Mouse (Mus musculus): ENCODE results near the gene Arhgap24. TPM values are rescaled to one million over a fixed set of nuclear protein-coding genes. Genes with fewer than 3 reads are reported as not detected.

Arhgap24 gene
- polyA plus RNA-seq, 1 experiment from 2014 or later = 15.0 TPM

DNA sequence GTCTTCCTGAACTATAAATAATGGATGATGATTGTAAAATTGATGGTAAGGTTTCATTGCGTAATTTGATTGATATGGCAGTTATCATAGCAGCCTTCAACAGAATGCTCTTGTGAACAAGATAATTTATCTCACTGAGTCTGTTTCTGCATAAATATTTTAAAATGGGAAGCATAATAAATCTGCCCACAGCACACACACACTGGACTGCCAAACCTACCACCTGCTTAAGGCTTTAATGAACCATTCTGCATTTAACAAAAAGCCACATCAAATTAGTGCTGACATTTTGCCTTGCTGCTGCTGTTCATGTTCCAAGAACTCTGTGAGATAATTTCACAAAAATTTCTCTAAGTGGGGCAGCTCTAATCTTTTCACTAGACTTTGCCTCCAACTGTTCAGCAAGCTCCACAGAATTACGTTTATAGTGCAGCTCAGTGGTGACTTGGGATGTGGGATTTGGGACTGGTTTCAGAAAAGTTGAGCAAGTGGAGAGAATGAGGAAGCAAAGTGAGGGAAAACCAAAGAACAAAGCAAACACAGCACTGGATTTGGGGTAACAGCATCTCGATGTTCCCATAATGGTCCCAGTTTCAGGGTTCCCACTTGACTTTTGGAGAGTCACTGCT lies 142.7 kb downstream of the Arhgap24 start:
- H3K27me3 ChIP-seq (replicated peaks; ENCODE audit: control insufficient read depth, insufficient read depth, low read length) = no peaks in the 10 kb centered on the region
- no peak overlapping the region for H3K4me2 ChIP-seq (ENCODE audit: low read length)
- H3K27ac ChIP-seq (ENCODE audit: low read depth, low read length) = no peak overlapping the region
- no peak overlapping the region for H3K9ac ChIP-seq (ENCODE audit: low read depth, low read length)
- no peaks in the 10 kb centered on the region for H3K9me3 ChIP-seq (ENCODE audit: control insufficient read depth, low read length)
- 86% methylated on average over 3 of the region's 3 CpGs for WGBS
- H3K4me1 ChIP-seq (ENCODE audit: control insufficient read depth, insufficient read depth, low read depth, low read length) = no peaks in the 10 kb centered on the region
- H3K36me3 ChIP-seq (ENCODE audit: control insufficient read depth, insufficient read depth, low read length) = no peaks in the 10 kb centered on the region
- ATAC-seq = no peak
- no peak overlapping the region for H3K4me3 ChIP-seq (ENCODE audit: low read length)

DNA sequence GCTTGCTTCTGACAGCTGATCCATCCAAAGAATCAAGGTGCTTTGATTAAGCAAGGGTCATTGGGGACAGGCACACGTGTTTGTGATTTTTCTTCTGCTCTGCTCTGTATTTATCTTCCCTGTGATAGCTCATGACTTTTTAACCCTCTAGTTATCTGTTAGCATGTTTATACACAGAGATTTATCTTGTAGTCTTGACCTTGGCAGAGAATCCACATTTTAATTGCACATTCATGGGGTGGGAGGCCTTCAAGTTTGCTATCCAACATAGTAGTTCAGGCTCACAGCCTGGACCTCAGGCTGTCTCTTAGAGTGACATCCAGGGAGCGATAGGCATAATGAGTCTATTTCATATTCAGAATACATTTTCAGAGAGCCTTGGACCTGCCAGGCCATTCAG lies 145.5 kb downstream of the Arhgap24 start:
- no peaks in the 10 kb centered on the region for H3K36me3 ChIP-seq (ENCODE audit: control insufficient read depth, insufficient read depth, low read length)
- WGBS = 47% methylated on average over 2 of the region's 2 CpGs
- H3K4me3 ChIP-seq (ENCODE audit: low read length) = no peak overlapping the region
- H3K27ac ChIP-seq (ENCODE audit: low read depth, low read length) = no peak overlapping the region
- H3K4me2 ChIP-seq (ENCODE audit: low read length) = no peak overlapping the region
- H3K27me3 ChIP-seq (replicated peaks; ENCODE audit: control insufficient read depth, insufficient read depth, low read length) = no peaks in the 10 kb centered on the region
- H3K4me1 ChIP-seq (ENCODE audit: control insufficient read depth, insufficient read depth, low read depth, low read length) = no peaks in the 10 kb centered on the region
- H3K9me3 ChIP-seq (ENCODE audit: control insufficient read depth, low read length) = no peaks in the 10 kb centered on the region
- H3K9ac ChIP-seq (ENCODE audit: low read depth, low read length) = no peak overlapping the region
- no peak for ATAC-seq

DNA sequence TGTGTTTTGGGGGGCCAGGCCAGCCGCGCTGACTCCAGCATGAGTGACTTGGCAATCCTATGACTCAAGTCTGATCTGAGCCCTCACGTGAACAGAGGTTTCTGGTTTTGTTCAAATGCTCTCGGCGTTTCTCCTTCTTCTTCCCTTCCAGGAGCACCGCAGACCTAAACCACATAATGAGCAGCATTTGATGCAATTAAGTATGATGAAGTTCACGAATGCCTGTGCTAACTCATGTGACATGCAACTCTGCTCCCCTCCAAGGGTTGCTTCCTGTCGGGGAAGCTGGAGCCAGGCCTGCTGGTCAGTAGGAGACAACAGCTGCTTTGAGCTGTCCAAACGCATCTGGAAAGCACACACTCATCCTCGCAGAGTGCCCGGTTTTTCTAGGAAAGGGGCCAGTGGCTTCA lies 148.2 kb downstream of the Arhgap24 start:
- H3K9me3 ChIP-seq (ENCODE audit: control insufficient read depth, low read length) = no peaks in the 10 kb centered on the region
- no peaks in the 10 kb centered on the region for H3K36me3 ChIP-seq (ENCODE audit: control insufficient read depth, insufficient read depth, low read length)
- H3K9ac ChIP-seq (ENCODE audit: low read depth, low read length) = no peak overlapping the region
- 80% methylated on average over 11 of the region's 11 CpGs for WGBS
- H3K4me3 ChIP-seq (ENCODE audit: low read length) = no peak overlapping the region
- H3K4me2 ChIP-seq (ENCODE audit: low read length) = no peak overlapping the region
- no peak for ATAC-seq
- H3K27ac ChIP-seq (ENCODE audit: low read depth, low read length) = no peak overlapping the region
- H3K4me1 ChIP-seq (ENCODE audit: control insufficient read depth, insufficient read depth, low read depth, low read length) = no peaks in the 10 kb centered on the region
- H3K27me3 ChIP-seq (replicated peaks; ENCODE audit: control insufficient read depth, insufficient read depth, low read length) = no peaks in the 10 kb centered on the region

DNA sequence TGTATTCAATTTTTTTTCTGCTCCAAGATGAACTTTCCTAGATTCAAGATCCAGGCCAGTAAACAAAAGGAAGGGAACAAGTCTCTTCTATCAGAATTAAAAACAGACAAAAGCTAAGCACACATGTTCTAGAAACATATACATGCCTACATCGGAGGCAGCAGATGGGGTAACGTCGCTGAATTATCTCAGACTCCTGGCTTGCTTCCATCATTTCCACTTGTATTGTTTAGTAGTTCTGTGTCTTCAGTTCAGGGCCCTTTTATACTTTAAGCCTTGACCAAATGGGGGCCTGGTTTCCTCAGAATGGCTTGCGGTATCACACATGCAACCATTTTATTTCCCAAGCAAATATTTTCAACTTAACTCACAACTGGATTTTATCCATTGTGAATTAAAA lies 154.4 kb downstream of the Arhgap24 start:
- no peak for ATAC-seq
- H3K9me3 ChIP-seq (ENCODE audit: control insufficient read depth, low read length) = no peaks in the 10 kb centered on the region
- no peak overlapping the region for H3K9ac ChIP-seq (ENCODE audit: low read depth, low read length)
- H3K4me2 ChIP-seq (ENCODE audit: low read length) = no peak overlapping the region
- no peaks in the 10 kb centered on the region for H3K27me3 ChIP-seq (replicated peaks; ENCODE audit: control insufficient read depth, insufficient read depth, low read length)
- H3K4me1 ChIP-seq (ENCODE audit: control insufficient read depth, insufficient read depth, low read depth, low read length) = no peaks in the 10 kb centered on the region
- WGBS = 52% methylated on average over 4 of the region's 4 CpGs
- no peak overlapping the region for H3K27ac ChIP-seq (ENCODE audit: low read depth, low read length)
- no peak overlapping the region for H3K4me3 ChIP-seq (ENCODE audit: low read length)
- no peaks in the 10 kb centered on the region for H3K36me3 ChIP-seq (ENCODE audit: control insufficient read depth, insufficient read depth, low read length)

DNA sequence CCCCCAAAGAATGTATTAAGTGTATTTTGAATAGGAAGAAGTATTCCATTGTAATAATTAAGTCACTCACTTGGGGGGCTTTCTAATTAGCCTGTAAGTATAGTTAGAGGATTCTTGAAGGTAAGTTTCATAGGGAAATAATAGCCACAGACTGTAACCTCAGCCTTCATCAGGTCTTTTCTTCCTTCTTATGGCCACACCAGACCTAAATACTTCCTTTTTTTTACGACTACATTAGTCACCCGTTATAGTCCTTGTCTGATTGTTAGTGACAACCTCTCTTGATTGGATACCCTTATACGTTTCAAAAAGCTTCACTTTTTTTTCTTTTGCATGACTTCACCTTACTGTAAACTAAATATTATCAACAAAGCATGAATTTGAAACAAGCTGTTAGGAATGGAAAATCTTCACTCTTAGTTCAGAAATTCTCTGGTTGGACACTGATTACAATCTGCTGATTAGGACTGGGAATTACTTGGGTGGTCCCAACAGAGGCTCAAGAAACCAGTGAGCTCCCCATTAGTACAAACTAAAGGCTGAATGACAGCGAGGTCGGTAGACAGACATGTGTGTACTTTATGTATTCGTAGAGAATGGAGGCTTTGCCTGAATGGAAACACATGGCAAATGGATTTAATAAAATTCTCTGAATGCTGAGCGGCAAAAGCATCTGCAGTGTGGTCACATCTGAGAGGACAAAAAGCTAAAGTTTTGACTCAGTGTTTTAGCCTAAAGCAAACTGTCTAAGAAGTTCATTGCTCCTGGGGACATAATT lies 158.8 kb downstream of the Arhgap24 start:
- Histone ChIP-seq H3K9me3 (ENCODE audit: control insufficient read depth, low read length) (no peaks in the 10 kb centered on the region), H3K9ac (ENCODE audit: low read depth, low read length) (no peak overlapping the region), H3K27me3 (replicated peaks; ENCODE audit: control insufficient read depth, insufficient read depth, low read length) (no peaks in the 10 kb centered on the region), H3K4me1 (ENCODE audit: control insufficient read depth, insufficient read depth, low read depth, low read length) (no peaks in the 10 kb centered on the region), H3K4me3 (ENCODE audit: low read length) (no peak overlapping the region), H3K36me3 (ENCODE audit: control insufficient read depth, insufficient read depth, low read length) (no peaks in the 10 kb centered on the region), H3K4me2 (ENCODE audit: low read length) (no peak overlapping the region), H3K27ac (ENCODE audit: low read depth, low read length) (no peak overlapping the region)
- 75% methylated on average over 7 of the region's 7 CpGs for WGBS
- no peak for ATAC-seq

DNA sequence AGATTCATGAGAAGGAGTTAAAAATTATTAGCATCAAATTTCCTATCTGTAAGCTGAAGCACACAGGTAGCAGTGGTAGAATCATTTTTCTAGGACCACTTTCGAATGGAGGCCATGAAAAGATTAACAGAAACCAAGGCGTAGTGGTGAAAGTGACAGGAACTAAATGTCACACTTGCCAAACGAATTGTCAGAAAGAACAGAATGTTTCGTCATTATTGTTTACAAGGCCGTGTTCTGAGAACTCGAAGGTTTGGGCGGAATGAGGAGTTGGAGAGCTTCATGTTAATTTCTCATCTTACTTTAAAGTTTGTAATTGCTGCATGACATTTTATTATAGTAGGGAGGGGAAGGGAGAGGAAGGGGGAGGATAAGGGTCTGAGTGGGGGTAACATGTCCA lies 162.2 kb downstream of the Arhgap24 start:
- no peak for ATAC-seq
- Histone ChIP-seq H3K4me3 (ENCODE audit: low read length) (no peak overlapping the region), H3K27me3 (replicated peaks; ENCODE audit: control insufficient read depth, insufficient read depth, low read length) (no peaks in the 10 kb centered on the region), H3K9ac (ENCODE audit: low read depth, low read length) (no peak overlapping the region), H3K9me3 (ENCODE audit: control insufficient read depth, low read length) (no peaks in the 10 kb centered on the region), H3K4me1 (ENCODE audit: control insufficient read depth, insufficient read depth, low read depth, low read length) (no peaks in the 10 kb centered on the region), H3K27ac (ENCODE audit: low read depth, low read length) (no peak overlapping the region), H3K4me2 (ENCODE audit: low read length) (no peak overlapping the region), H3K36me3 (ENCODE audit: control insufficient read depth, insufficient read depth, low read length) (no peaks in the 10 kb centered on the region)
- WGBS = 91% methylated on average over 7 of the region's 7 CpGs

DNA sequence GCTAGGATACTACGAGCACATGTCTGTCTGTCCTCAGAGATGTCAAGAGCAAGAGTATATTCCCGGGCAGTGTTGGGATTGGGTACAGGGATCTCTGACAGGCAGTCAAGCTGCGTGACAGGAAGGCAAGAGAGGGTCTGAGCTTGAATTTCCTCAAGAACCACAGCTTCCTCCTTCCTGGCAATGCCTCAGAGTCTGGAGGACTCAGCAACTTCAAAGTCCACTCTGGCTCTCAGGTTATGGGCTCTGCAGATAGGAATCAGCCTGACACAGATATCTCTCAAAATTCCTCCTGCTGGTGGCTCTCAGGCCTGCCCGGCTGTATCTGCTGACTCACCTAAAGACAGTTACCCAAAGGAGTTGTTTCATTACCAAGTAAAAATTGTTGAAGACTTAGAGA lies 162.6 kb downstream of the Arhgap24 start:
- ATAC-seq = no peak
- WGBS = 87% methylated on average over 4 of the region's 4 CpGs
- H3K4me1 ChIP-seq (ENCODE audit: control insufficient read depth, insufficient read depth, low read depth, low read length) = no peaks in the 10 kb centered on the region
- H3K27ac ChIP-seq (ENCODE audit: low read depth, low read length) = no peak overlapping the region
- no peak overlapping the region for H3K9ac ChIP-seq (ENCODE audit: low read depth, low read length)
- H3K9me3 ChIP-seq (ENCODE audit: control insufficient read depth, low read length) = no peaks in the 10 kb centered on the region
- no peak overlapping the region for H3K4me3 ChIP-seq (ENCODE audit: low read length)
- no peaks in the 10 kb centered on the region for H3K27me3 ChIP-seq (replicated peaks; ENCODE audit: control insufficient read depth, insufficient read depth, low read length)
- H3K4me2 ChIP-seq (ENCODE audit: low read length) = no peak overlapping the region
- no peaks in the 10 kb centered on the region for H3K36me3 ChIP-seq (ENCODE audit: control insufficient read depth, insufficient read depth, low read length)

DNA sequence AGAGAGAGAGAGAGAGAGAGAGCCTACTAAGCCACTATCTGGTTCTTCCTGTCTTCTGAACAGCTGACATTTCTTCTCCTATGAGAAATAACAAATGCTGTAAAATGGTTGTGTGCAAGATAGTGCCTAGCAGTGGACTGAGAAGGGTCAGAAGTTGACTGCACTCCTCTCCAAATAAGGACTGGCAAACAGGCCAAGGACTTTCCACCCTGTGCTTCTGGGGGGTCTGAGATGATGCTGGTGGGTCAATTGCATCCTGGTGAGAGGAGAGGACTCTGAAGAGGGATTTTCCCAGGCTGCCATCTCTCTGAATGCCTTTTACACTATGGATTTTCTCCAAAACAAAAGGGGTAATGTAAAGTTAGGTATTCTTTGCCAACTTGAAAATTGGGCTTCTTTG lies 177.9 kb downstream of the Arhgap24 start:
- no peaks in the 10 kb centered on the region for H3K4me1 ChIP-seq (ENCODE audit: control insufficient read depth, insufficient read depth, low read depth, low read length)
- H3K4me2 ChIP-seq (ENCODE audit: low read length) = no peak overlapping the region
- no peak overlapping the region for H3K27ac ChIP-seq (ENCODE audit: low read depth, low read length)
- H3K4me3 ChIP-seq (ENCODE audit: low read length) = no peak overlapping the region
- ATAC-seq = no peak
- no peaks in the 10 kb centered on the region for H3K9me3 ChIP-seq (ENCODE audit: control insufficient read depth, low read length)
- H3K36me3 ChIP-seq (ENCODE audit: control insufficient read depth, insufficient read depth, low read length) = no peaks in the 10 kb centered on the region
- H3K9ac ChIP-seq (ENCODE audit: low read depth, low read length) = no peak overlapping the region
- no peaks in the 10 kb centered on the region for H3K27me3 ChIP-seq (replicated peaks; ENCODE audit: control insufficient read depth, insufficient read depth, low read length)

DNA sequence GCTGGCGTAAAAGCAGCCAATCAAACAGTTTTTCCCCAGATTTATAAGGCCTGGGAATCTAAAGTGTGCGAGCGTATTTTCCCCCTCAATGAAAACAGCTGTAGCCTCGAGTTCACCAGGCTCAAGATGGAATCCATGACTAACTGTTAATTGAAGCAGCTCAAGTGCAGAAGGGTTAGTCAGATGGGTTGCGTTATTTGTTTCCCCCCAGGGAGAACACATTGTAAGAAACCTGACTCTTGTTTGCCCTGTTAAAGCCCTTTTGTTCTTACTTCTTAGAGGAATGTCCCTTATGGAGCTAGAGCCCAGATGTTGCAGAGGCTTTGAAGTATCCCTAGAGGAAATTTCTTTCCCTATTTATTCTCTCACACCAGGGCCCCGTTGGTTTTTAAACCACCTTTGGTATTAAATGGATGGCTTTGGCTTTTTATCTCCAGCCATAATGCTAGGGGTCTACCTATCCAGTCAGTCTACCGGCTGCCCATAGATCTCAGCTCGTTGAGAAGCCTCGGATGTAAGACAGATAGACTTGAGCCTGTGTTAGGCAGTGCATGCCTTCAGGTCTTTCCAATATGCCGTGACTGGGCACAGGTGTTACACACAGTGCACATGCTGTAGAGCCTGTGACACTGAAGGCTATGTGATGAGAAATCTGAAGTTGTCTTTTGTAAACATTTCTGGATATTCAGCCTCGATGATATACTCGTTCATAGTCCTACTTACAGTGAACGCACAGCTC lies 184.0 kb downstream of the Arhgap24 start:
- 58% methylated on average over 13 of the region's 13 CpGs for WGBS
- H3K4me1 ChIP-seq (ENCODE audit: control insufficient read depth, insufficient read depth, low read depth, low read length) = no peaks in the 10 kb centered on the region
- H3K4me2 ChIP-seq (ENCODE audit: low read length) = no peak overlapping the region
- no peak overlapping the region for H3K4me3 ChIP-seq (ENCODE audit: low read length)
- H3K9ac ChIP-seq (ENCODE audit: low read depth, low read length) = no peak overlapping the region
- H3K27ac ChIP-seq (ENCODE audit: low read depth, low read length) = no peak overlapping the region
- no peaks in the 10 kb centered on the region for H3K36me3 ChIP-seq (ENCODE audit: control insufficient read depth, insufficient read depth, low read length)
- ATAC-seq = no peak
- H3K9me3 ChIP-seq (ENCODE audit: control insufficient read depth, low read length) = no peaks in the 10 kb centered on the region
- no peaks in the 10 kb centered on the region for H3K27me3 ChIP-seq (replicated peaks; ENCODE audit: control insufficient read depth, insufficient read depth, low read length)
